Mouse (Mus musculus) MEL (cell line): Measurements from ENCODE around the gene Atf5. TPM values are rescaled to one million over a fixed set of nuclear protein-coding genes. Genes with fewer than 3 reads are reported as not detected.

Experiments
- DNase-seq: peaks from one replicate; pipeline ENCODE4 v3.0.0; 2011; ENCODE audit warnings: low read depth, low spot score
- H3K27ac ChIP-seq: 2 replicates; pipeline ENCODE4 v1.5.1; 2012; ENCODE audit warnings: low read depth, mild to moderate bottlenecking, control low read depth, low read length, moderate library complexity; ENCODE audit not compliant: control insufficient read depth
- H3K27me3 ChIP-seq, 2 experiments: fragments of 150-350 bp in 1 of 2; sonication (generic) in 1 of 2; 2 replicates each; pipeline ENCODE4 v1.6.1; 2012; ENCODE audit warnings: low read length in 2 of 2, mild to moderate bottlenecking in 2 of 2, improper control_type of control experiment in 1 of 2, moderate library complexity in 1 of 2; ENCODE audit not compliant: insufficient read depth in 2 of 2, control insufficient read depth in 1 of 2
- H3K36me3 ChIP-seq, 2 experiments: 2 replicates each; pipeline ENCODE4 v1.6.1; 2012 to 2014; ENCODE audit warnings: low read length in 2 of 2, improper control_type of control experiment in 1 of 2, inconsistent platforms in 1 of 2, mild to moderate bottlenecking in 1 of 2; ENCODE audit not compliant: insufficient read depth in 2 of 2, control insufficient read depth in 1 of 2
- H3K4me1 ChIP-seq, 2 experiments: fragments of 150-350 bp in 1 of 2; sonication (generic) in 1 of 2; 2 replicates each; pipeline ENCODE4 v1.6.1; 2012; ENCODE audit warnings: low read length in 2 of 2, improper control_type of control experiment in 1 of 2, mild to moderate bottlenecking in 1 of 2; ENCODE audit not compliant: insufficient read depth in 2 of 2, control insufficient read depth in 1 of 2
- H3K4me3 ChIP-seq, 2 experiments: fragments of 150-350 bp in 1 of 2; sonication (generic) in 1 of 2; 2 replicates each; pipeline ENCODE4 v1.5.1; 2012; ENCODE audit warnings: low read depth in 2 of 2, low read length in 2 of 2, mild to moderate bottlenecking in 2 of 2, moderate library complexity in 2 of 2, control low read depth in 1 of 2, improper control_type of control experiment in 1 of 2; ENCODE audit not compliant: control insufficient read depth in 1 of 2, insufficient read depth in 1 of 2
- H3K79me2 ChIP-seq: 2 replicates; pipeline ENCODE4 v1.6.1; 2012; ENCODE audit warnings: mild to moderate bottlenecking, low read length, moderate library complexity; ENCODE audit not compliant: control insufficient read depth, poor library complexity, insufficient read depth
- H3K9ac ChIP-seq: 2 replicates; pipeline ENCODE4 v1.6.1; 2012; ENCODE audit warnings: low read depth, mild to moderate bottlenecking, control low read depth, low read length, moderate library complexity; ENCODE audit not compliant: control insufficient read depth, poor library complexity, severe bottlenecking
- H3K9me3 ChIP-seq: fragments of 150-350 bp; sonication (generic); replicated peaks from 2 replicates; pipeline ENCODE4 v1.6.1; 2012; ENCODE audit warnings: mild to moderate bottlenecking, low read length, improper control_type of control experiment, moderate library complexity; ENCODE audit not compliant: insufficient read depth
- BHLHE40 ChIP-seq: IDR thresholded peaks from 2 replicates; pipeline ENCODE4 v1.6.1; 2012; ENCODE audit warnings: low read depth, mild to moderate bottlenecking, inconsistent platforms, low read length, improper control_type of control experiment, borderline replicate concordance
- CHD1 ChIP-seq: IDR thresholded peaks from 2 replicates; pipeline ENCODE4 v1.6.1; 2012; ENCODE audit warnings: low read depth, mild to moderate bottlenecking, inconsistent platforms, low read length, improper control_type of control experiment
- CHD2 ChIP-seq: IDR thresholded peaks from 2 replicates; pipeline ENCODE4 v1.6.1; 2011; ENCODE audit warnings: low read length, improper control_type of control experiment
- CTCF ChIP-seq, 3 experiments: IDR thresholded peaks in 2 of 3; conservative IDR thresholded peaks in 1 of 3; 2 replicates each; pipeline ENCODE4 v1.5.1; 2011 to 2012; ENCODE audit warnings: low read length in 3 of 3, low read depth in 2 of 3, mild to moderate bottlenecking in 2 of 3, improper control_type of control experiment in 1 of 3, inconsistent platforms in 1 of 3, mixed read lengths in 1 of 3, moderate library complexity in 1 of 3; ENCODE audit not compliant: control insufficient read depth in 1 of 3, insufficient read depth in 1 of 3, poor library complexity in 1 of 3, severe bottlenecking in 1 of 3
- E2F4 ChIP-seq: IDR thresholded peaks from 2 replicates; pipeline ENCODE4 v1.6.1; 2011; ENCODE audit warnings: low read depth, low read length, improper control_type of control experiment, borderline replicate concordance
- ELF1 ChIP-seq: IDR thresholded peaks from 2 replicates; pipeline ENCODE4 v1.6.1; 2014; ENCODE audit warnings: low read depth, mild to moderate bottlenecking, inconsistent platforms, low read length, improper control_type of control experiment, moderate library complexity
- ETS1 ChIP-seq: IDR thresholded peaks from 2 replicates; pipeline ENCODE4 v1.6.1; 2012; ENCODE audit warnings: low read depth, mild to moderate bottlenecking, inconsistent platforms, low read length, improper control_type of control experiment, moderate library complexity
- GABPA ChIP-seq: IDR thresholded peaks from 2 replicates; pipeline ENCODE4 v1.6.1; 2012; ENCODE audit warnings: low read depth, mild to moderate bottlenecking, inconsistent platforms, low read length, improper control_type of control experiment, moderate library complexity
- GATA1 ChIP-seq: IDR thresholded peaks from 2 replicates; pipeline ENCODE4 v1.6.1; 2011; ENCODE audit warnings: low read depth, low read length, improper control_type of control experiment
- HCFC1 ChIP-seq: IDR thresholded peaks from 2 replicates; pipeline ENCODE4 v1.6.1; 2012; ENCODE audit warnings: low read depth, mild to moderate bottlenecking, inconsistent platforms, low read length, improper control_type of control experiment, moderate library complexity
- MAZ ChIP-seq: IDR thresholded peaks from 2 replicates; pipeline ENCODE4 v1.6.1; 2012; ENCODE audit warnings: low read depth, mild to moderate bottlenecking, inconsistent platforms, low read length, improper control_type of control experiment
- MXI1 ChIP-seq: IDR thresholded peaks from 2 replicates; pipeline ENCODE4 v1.6.1; 2011; ENCODE audit warnings: mild to moderate bottlenecking, low read depth, low read length, improper control_type of control experiment
- MYB ChIP-seq: IDR thresholded peaks from 2 replicates; pipeline ENCODE4 v1.6.1; 2011; ENCODE audit warnings: mild to moderate bottlenecking, low read depth, low read length, improper control_type of control experiment
- MYC ChIP-seq: IDR thresholded peaks from 2 replicates; pipeline ENCODE4 v1.6.1; 2011; ENCODE audit warnings: low read depth, mild to moderate bottlenecking, low read length, improper control_type of control experiment, moderate library complexity
- NELFE ChIP-seq: IDR thresholded peaks from 2 replicates; pipeline ENCODE4 v1.6.1; 2011; ENCODE audit warnings: low read depth, low read length, improper control_type of control experiment
- POLR2A ChIP-seq, 2 experiments: IDR thresholded peaks; 2 replicates each; pipeline ENCODE4 v1.6.1; 2011 to 2012; ENCODE audit warnings: low read length in 2 of 2, mild to moderate bottlenecking in 2 of 2, control low read depth in 1 of 2, improper control_type of control experiment in 1 of 2, low read depth in 1 of 2, moderate library complexity in 1 of 2; ENCODE audit not compliant: control insufficient read depth in 1 of 2, insufficient read depth in 1 of 2, poor library complexity in 1 of 2
- POLR2AphosphoS2 ChIP-seq: IDR thresholded peaks from 2 replicates; pipeline ENCODE4 v1.6.1; 2011; ENCODE audit warnings: low read length, improper control_type of control experiment
- POLR2AphosphoS5 ChIP-seq: IDR thresholded peaks from 2 replicates; pipeline ENCODE4 v1.6.1; 2012; ENCODE audit warnings: low read depth, borderline replicate concordance, mild to moderate bottlenecking, inconsistent platforms, low read length, moderate library complexity, mixed read lengths
- TBP ChIP-seq: IDR thresholded peaks from 2 replicates; pipeline ENCODE4 v1.8.0; 2011; ENCODE audit warnings: low read depth, low read length, improper control_type of control experiment
- USF1 ChIP-seq: IDR thresholded peaks from 2 replicates; pipeline ENCODE4 v1.6.1; 2014; ENCODE audit warnings: low read depth, mild to moderate bottlenecking, inconsistent platforms, low read length, improper control_type of control experiment, moderate library complexity
- ZC3H11A ChIP-seq: IDR thresholded peaks from 2 replicates; pipeline ENCODE4 v1.6.1; 2012; ENCODE audit warnings: low read depth, mild to moderate bottlenecking, inconsistent platforms, low read length, improper control_type of control experiment
- ZKSCAN1 ChIP-seq: IDR thresholded peaks from 2 replicates; pipeline ENCODE4 v1.6.1; 2012; ENCODE audit warnings: low read depth, mild to moderate bottlenecking, inconsistent platforms, low read length, improper control_type of control experiment, moderate library complexity
- ZMIZ1 ChIP-seq: IDR thresholded peaks from 2 replicates; pipeline ENCODE4 v1.6.1; 2012; ENCODE audit warnings: low read depth, mild to moderate bottlenecking, inconsistent platforms, low read length, improper control_type of control experiment, moderate library complexity
- ZNF384 ChIP-seq: IDR thresholded peaks from 2 replicates; pipeline ENCODE4 v1.6.1; 2012; ENCODE audit warnings: low read depth, mild to moderate bottlenecking, inconsistent platforms, low read length, improper control_type of control experiment
- polyA plus RNA-seq, 2 experiments: library from polyadenylated mRNA; stranded (reverse) in 1 of 2; unstranded in 1 of 2; fragments of >175 nt in 1 of 2; fragments of >200 nt in 1 of 2; gene quantifications; 2 replicates each; pipeline versions ENCODE4 v1.2.1 to v1.2.4; 2012; ENCODE audit warnings: low replicate concordance in 2 of 2, low read depth in 1 of 2; ENCODE audit not compliant: insufficient read length in 2 of 2, insufficient read depth in 1 of 2, missing spikeins in 1 of 2
- total RNA-seq: library from RNA; depleted of rRNA; stranded (reverse); fragments of 300-350 nt; gene quantifications from 2 replicates; pipeline ENCODE4 v1.2.3, GENCODE M21; 2012

The Atf5 gene
- total and polyA plus RNA-seq, 3 experiments: 17.6 to 95.5 TPM; not detected in 1

DNA sequence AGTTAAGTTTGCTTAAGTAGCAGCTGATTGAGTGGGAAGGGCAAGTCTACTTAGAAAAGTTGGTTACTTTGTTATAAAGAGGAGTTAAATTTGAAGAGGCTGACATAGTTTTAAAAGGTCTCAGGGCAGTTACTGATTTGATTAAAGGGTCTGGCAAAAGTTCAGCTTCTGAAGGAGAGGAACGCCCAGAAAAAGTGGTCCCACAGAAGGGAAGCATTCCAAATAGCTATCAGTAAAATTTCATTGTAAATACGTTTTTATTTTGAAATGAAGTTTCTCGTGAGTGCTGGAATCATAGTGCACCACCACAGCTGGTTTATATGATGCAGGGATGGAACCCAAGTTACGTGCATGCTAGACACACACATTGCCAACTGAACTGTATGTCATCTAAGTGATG lies 16.3 kb upstream of the Atf5 start:
- H3K79me2 ChIP-seq: peaks cover 25% of the 10 kb centered on the region
- H3K27me3 ChIP-seq: no peaks in the 10 kb centered on the region
- H3K36me3 ChIP-seq: peaks cover 0 to 3% of the 10 kb centered on the region in 2 experiments; a peak in 1 of 4 replicates
- H3K9ac ChIP-seq: no peak overlapping the region
- H3K4me3 ChIP-seq: no peak overlapping the region
- H3K9me3 ChIP-seq: no peaks in the 10 kb centered on the region
- no peak for DNase-seq
- H3K4me1 ChIP-seq: no peaks in the 10 kb centered on the region
- TF ChIP-seq POLR2A (IDR thresholded peaks at IDR 0.05; ENCODE audit: control insufficient read depth in 1 of 2, insufficient read depth in 1 of 2, low read depth in 1 of 2, low read length in 2 of 2, poor library complexity in 1 of 2) (no peak), NELFE (no peak), ELF1 (no peak), MYC (no peak), POLR2AphosphoS2 (peak; percentile 70), GATA1 (no peak)
- TF ChIP-seq, all 39 proteins: peak for 1
- H3K27ac ChIP-seq: no peak overlapping the region

DNA sequence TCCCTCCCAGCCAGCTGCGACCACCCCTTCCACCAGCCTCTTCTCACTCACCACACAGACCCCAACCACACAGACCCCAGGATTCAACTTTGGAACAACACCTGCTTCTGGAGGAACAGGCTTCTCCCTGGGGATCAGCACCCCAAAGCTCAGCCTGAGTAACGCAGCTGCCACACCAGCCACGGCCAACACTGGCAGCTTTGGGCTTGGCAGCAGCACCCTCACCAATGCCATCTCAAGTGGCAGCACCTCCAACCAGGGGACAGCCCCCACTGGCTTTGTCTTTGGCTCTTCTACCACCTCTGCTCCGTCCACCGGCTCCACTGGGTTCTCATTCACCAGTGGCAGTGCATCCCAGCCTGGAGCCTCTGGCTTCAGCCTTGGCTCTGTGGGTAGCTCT lies 12.2 kb upstream of the Atf5 start:
- no peak overlapping the region for H3K9ac ChIP-seq
- H3K27me3 ChIP-seq: no peaks in the 10 kb centered on the region
- no peak for DNase-seq
- H3K4me3 ChIP-seq: no peak overlapping the region
- H3K36me3 ChIP-seq: peaks cover 7 to 23% of the 10 kb centered on the region in 2 experiments
- no peaks in the 10 kb centered on the region for H3K9me3 ChIP-seq
- TF ChIP-seq CHD2: no peak
- no peak for TF ChIP-seq POLR2AphosphoS5
- TF ChIP-seq ELF1: no peak
- TF ChIP-seq MYB: no peak
- TF ChIP-seq ZMIZ1: no peak
- no peak for TF ChIP-seq ZNF384
- TF ChIP-seq CHD1: no peak
- no peak overlapping the region for H3K27ac ChIP-seq
- peaks cover 3 to 6% of the 10 kb centered on the region in 2 experiments for H3K4me1 ChIP-seq
- peaks cover 66% of the 10 kb centered on the region for H3K79me2 ChIP-seq

DNA sequence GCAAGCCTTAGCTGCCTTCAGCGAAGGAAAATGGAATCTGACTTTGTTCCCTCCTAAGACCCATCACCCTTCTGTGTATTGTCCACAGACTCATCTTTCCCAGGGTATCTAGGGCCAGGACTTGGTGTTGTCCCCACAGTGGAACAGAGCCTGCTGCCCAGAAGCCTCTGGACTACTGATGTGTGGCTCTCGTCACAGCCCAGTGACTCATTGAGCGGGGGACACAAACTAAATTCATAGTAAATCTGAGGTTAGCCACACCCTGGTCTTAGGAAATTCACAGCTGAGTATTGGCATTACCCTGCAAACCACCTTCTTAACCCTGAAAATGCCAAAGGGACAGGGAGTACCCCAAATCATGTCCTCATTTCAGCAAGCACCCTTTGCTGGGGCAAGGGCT lies 10.3 kb upstream of the Atf5 start:
- no peaks in the 10 kb centered on the region for H3K9me3 ChIP-seq
- peaks cover 83% of the 10 kb centered on the region for H3K79me2 ChIP-seq
- no peak overlapping the region for H3K27ac ChIP-seq
- H3K36me3 ChIP-seq: peaks cover 22 to 31% of the 10 kb centered on the region in 2 experiments
- H3K4me3 ChIP-seq: no peak overlapping the region
- no peaks in the 10 kb centered on the region for H3K27me3 ChIP-seq
- no peak overlapping the region for H3K9ac ChIP-seq
- no peak for DNase-seq
- H3K4me1 ChIP-seq: peaks cover 14 to 16% of the 10 kb centered on the region in 2 experiments
- TF ChIP-seq E2F4 (no peak), HCFC1 (no peak), MXI1 (no peak), ZC3H11A (no peak), ZMIZ1 (no peak), MYC (no peak), CTCF (IDR thresholded peaks at IDR 0.05 in 2 of 3, conservative IDR thresholded peaks at IDR 0.05 in 1 of 3; ENCODE audit: control insufficient read depth in 1 of 3, insufficient read depth in 1 of 3, low read depth in 2 of 3, low read length in 3 of 3, poor library complexity in 1 of 3, severe bottlenecking in 1 of 3) (no peak), USF1 (no peak), ELF1 (no peak), CHD1 (no peak), GABPA (no peak), ZKSCAN1 (no peak), ETS1 (no peak), POLR2A (IDR thresholded peaks at IDR 0.05; ENCODE audit: control insufficient read depth in 1 of 2, insufficient read depth in 1 of 2, low read depth in 1 of 2, low read length in 2 of 2, poor library complexity in 1 of 2) (no peak), MYB (no peak), BHLHE40 (no peak), POLR2AphosphoS2 (no peak), MAZ (no peak), TBP (no peak)
